Mouse (Mus musculus) CH12F3 (cell line): Measurements from ENCODE around the gene Col6a4.

Source experiments
- in situ Hi-C: fragments of 300-500 bp; cut with MboI; formaldehyde crosslinking; loops from 2 replicates; pipeline ENCODE4 v1.14.3; 2020; ENCODE audit warnings: low sequenced_read_pairs

Col6a4 gene

DNA sequence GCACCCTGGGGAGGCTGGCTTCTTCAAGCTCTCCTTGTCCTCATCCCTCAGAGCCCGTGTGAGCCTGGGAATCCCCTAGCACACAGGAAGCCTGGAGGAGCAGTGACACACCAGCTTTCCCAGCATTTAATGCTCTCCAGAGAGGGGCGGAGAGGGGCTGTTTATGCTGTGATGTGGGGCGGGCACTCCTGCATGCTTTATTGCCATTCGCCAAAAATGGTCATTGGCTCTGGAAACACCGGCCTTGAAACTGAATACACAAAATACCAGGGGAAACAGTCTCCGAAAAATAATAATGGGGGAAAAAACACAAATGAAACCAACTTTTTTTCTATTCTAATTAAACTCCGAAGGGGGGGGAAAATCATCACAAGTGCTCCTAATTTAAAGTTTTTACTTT lies at the start of gene Col6a4:
Gene Col6a4, minus strand, starts transcription at position 101 of the 400 bp plus-strand sequence.
- in situ Hi-C loops, result no loop called here

DNA sequence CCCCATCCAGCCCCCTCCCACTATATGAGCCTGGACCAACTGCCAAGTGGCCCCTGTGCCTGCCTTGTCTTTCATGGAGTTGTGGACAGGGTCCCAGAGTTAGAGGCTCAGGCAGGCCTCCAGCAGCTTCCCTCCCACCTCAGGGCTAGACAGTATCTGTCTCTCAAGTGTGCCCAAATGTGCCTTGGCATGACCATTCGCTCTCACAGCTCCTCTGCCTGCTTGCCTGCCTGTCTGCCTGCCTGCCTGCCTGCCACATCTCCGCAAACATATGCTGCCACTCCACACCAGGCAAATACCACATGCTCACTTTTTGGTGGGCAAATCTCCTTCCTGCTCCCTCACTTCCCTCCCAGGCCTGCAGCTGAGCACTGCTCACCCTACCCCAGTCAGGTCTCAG lies 49.0 kb upstream of the Col6a4 start:
- in situ Hi-C loops, result no loop called here

DNA sequence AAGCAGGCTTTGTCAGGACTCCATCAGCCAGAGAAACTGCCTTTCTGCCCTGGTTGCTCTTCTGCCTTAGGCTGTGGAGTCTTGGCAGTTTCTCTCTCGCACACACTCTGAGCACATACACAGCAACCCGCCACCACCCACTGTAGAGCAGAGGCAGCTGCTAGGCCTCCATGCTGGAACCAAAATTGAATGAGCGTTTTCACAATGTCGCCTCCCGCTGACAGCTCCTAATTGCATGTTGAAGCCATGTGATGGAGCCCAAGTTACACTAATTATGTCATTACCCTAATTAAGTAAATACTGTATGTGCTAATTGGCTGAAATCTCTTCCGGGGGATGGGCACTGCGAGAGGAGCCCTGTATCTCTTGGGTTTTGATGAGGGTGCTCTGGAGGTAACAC lies 47.6 kb upstream of the Col6a4 start:
- in situ Hi-C loops, result no loop called here

DNA sequence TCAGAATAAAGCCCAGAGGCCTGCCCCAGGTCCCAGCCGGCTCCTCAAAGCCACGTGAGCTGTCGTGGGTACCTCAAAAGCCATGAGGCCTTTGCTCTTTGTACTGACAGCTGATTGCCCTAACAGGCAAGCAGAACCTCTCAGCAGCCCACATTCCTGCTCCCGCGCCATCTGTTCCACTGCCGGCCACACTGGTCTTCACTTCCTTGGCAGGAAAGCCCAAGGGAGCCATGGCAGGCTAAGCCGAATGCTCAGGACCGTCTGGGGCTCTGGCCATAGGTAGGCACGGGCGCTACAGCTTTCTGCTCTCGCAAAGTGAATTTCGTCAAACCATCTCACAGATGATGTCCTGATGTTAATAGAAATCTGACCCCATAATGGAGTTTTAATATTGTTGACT lies 45.4 kb upstream of the Col6a4 start:
- in situ Hi-C loops, result no loop called here

DNA sequence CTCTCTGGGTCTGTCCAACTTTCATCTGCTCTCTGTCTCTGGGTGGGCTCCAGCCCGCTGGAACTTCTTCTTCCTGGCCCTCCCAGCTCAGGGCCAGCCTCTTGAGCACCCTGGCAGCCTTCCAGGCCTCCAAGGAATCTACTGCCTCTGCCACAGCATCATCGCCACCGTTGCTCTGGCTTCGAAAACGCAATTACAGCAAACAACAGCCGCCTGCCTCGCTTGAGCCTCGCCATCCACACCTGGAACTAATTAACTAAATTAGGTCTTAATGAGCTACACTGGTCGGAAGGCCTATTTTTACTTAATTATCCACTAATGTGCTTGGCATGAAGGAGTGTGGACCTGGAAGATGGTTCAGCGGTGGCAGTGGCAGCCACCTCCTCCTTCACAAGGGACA lies 43.2 kb upstream of the Col6a4 start:
- in situ Hi-C loops, result no loop called here

DNA sequence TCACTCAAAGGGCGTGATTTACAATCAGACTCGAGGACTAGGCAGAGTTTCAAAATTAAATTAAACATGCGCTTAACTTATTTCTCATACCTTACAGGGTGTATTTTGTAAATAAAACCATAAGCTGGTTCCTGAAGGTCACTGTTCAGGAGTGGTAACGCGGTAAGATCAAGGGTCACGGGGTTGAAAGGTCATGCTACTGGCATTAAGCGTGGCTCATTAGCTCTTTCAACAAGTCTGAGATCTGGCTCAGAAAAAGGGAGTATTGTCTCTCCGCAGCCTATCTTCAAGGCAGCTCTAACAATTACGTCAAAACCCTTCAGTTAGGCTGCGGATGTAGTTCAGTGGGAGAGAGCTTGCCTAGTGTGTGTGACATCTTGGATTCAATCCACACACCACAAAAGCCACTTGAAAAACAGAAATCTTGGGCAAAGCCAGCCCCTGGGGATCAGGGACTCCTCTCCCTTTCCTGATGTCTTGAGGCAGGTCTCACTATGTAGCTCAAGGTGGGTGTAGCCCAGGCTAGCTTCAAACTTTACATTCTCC lies 41.2 kb upstream of the Col6a4 start:
- in situ Hi-C loops, result no loop called here

DNA sequence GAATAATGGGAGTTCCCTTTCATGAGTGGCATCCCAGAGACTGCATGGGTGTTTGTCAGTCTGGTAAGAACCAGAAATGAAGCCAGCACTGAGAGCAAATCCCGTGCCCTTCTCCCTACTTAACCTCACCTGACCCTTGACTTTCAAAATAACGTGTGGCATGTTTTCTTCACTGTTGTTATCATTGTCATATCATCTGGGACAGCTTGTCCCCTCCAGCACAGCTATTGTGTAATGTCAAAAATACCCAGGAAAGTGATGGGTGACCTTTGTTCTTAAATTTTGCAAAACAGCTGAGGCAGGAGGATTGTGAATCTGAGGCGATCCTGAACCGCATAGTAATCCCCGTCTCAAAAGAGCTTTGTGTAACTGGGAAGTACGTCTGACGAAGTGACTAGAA lies 33.7 kb upstream of the Col6a4 start:
- in situ Hi-C loops, result no loop called here

DNA sequence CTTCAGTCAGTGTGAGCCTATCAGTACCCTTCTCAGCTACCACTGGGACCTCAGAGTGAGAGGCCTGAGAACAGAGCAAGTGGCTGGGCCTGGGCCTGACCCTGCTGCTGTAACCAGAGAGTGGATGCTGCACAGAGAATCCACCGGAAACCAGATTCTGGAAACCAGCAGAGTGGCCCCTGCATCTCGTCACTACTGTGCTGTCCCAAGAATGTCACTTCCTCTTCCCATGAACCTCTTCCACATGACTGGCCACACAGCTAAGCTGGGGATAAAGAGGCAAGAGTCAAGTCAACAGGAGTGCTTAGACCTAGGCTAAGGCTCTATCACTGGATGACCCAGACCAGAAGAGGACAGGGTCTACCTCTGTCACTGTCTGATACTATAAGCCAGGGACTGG lies 32.5 kb upstream of the Col6a4 start:
- in situ Hi-C loops, result no loop called here

DNA sequence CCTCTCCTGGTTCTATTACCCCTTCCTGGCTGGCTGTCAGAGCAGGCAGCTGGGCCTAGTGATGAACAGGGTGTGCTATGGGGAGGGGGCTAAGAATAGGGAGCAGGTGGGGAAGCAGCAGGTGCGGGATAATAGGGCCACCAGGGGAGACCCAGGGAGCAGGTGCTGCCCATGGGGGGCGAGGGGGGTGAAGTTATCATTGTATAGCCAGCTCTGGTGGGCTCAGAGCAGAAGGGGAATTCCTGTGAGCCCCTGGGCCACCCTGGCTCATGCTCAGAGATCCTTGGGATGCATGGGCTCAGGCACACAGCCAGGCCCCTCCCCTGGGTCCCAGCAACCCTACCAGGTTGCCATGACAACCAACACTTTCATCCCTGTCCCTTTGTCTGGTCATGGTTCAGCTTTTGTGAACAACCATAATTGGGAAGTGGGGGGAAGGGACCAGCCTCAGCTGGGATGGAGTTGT lies 30.2 kb upstream of the Col6a4 start:
- in situ Hi-C loops, result no loop called here

DNA sequence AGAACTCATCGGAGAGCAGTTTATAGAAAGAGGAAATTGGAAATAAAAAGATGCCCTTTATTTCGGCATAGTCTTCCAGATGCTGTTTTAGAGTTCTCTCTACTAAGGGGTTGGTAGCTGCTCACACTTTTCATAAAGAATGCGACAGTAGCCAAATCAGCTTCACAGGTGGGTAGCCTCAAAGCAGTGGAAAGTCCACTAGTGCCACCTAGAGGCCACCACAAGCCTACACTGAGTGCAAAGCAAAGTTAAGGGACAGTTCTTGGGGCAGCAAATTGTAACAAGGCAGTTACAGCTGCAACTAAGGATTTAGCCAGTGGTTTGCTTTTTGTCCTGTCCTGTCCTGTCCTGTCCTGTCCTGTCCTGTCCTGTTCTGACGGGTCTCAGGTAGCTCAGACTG lies 27.0 kb upstream of the Col6a4 start:
- in situ Hi-C loops, result no loop called here

DNA sequence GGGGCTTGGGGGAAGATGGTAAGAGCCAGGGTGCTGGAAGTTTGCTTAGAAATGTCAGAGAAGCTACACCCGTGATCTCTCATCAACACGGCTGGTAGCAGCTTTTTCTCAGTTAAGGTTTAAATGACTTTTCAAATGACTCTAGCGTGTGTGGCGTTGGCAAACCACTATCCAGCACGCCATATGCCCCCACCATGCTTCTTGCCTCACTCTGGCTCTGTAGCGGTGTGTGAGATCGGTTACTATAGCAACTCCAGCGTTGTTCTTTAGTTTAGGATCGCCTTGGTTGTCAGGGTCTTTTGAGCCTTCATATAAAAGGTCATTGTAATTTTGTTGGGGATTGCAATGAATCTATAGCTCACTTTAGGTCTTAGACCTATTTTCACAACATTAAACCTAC lies 22.5 kb upstream of the Col6a4 start:
- in situ Hi-C loops, result no loop called here

DNA sequence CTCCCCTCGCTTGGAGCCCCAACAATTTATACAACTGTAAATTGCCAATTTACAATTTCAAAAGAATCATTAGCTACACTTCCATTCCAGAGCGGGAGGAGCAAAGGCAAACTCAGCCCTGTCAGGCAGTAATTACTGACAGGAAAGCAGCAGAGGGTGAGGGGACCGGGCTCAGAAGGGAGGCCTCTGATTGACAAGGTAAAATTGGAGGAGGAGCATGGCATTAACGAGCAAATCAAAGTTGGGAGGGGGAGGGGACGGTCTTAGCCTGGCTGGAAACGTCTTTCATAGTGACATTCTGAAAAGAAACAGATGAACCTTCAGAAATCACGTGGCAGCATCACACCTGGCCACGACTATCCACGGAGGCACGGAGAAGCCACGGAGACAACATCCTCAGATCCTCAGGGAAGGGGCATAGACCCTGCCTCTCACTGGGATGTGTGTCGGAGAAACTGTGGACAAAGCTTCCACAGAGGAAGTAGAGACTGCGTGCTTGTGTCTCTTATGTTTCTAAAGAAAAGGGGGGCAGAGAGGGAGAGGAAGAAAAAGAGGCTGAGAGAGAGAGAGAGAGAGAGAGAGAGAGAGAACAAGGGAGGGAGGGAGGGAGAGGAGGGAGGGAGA lies 19.3 kb upstream of the Col6a4 start:
- in situ Hi-C loops, result no loop called here

DNA sequence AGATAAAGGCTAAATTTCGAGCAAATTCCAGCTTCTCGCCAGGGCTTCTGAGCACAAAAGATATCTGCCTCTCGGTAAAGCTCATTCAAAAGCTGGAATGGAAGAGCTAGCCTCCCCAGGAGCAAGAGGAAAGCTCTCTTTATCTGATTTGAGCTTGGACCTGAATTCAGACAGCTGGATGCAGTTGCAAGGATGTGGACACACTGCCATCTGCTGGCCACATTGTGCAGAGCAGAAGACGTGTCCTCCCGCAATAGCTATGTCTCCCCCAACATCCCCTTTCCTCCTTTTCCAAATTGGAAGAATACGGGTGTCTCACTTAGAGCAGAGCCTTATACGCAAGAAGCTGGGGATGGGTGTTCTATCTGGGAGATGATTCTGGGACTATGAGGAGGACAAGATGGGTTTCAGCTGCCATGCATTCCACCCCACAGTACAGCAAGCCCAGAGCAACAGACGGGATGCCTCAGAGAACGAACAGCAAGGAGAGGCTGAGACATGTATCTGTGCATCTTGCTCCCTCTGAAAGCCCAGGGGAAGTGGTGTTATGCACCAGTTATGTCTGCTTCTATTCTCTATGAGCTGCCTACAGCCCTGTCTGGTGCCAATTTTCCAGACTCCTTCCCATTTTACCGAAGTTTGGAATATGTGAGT lies 16.3 kb upstream of the Col6a4 start:
- in situ Hi-C loops, result no loop called here

DNA sequence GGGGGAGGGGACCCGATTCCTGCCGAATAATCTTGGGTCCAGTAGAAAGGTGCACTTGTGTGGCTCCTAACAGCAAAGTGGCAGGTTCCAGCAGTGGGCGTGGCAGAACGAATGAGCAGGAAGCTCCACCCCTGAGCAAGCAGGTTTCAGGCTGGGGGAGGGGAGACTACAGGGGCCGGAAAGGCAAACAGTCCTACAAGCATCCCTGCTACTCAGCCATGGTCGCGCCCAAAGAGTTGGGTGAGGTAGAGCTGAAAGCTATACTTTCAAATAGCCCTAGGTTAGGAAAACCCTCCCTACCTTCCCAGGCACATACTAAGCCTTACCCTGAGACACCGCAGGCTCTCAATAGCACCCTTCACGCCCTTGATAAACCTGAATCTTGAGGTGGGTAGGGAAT lies 9.7 kb upstream of the Col6a4 start:
- in situ Hi-C loops, result no loop called here

DNA sequence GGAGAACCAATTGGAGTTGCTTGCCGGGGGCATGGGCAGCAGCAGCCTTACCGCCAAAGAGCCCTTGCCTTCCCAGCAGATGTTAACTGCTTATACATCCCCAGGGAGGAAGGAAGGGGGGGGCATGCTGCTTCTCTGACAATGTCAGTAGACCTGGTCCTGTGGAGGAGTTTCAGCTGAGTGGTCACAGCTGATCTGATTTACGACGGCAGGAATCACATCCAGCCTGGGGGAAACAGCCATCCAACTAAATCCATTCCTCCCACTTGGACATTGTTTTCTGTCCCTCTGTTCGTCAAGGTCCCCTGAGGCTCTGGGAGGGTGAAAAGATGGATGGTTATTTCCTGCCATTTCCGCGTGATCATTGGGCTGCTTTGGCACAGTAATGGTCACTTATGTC lies 7.8 kb upstream of the Col6a4 start:
- in situ Hi-C loops, result no loop called here

DNA sequence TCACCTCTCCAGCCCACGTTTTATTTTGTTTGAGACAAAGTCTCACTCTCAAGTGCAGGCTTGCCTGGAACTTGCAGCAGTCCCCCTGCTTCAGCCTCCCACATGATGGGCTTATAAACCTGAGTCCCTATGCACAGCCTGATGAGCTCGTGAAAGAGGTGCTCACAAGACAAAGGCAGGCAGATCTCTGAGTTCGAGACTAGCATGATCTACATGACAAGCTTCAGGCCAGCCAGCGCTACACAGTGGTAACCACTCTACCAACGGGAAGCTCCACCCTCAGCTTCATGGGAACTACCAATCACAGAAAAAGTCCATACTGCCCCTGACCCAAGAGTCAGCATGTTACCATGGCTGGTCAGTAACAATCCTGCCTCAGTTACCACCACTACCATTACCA lies 4.6 kb upstream of the Col6a4 start:
- in situ Hi-C loops, result no loop called here

DNA sequence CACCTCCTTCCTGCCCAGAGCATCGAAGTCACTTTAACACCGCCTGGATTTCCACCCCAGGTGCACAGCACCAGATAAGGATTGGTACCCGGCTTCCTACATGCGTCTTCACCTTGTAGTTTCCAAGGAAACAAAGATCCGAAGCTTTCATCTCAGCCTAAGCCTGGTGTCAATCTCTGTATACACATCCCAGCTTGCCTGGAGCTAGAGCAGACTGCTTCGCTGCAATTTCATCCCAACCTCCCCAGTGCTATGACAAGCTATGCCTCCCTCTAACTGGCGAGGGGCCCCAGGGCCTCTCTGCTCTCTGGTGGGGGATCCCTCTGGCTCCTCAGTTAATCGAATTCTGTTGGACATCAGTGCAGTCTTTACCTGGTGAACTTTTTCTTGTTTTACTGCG lies 3.7 kb upstream of the Col6a4 start:
- in situ Hi-C loops, result no loop called here

DNA sequence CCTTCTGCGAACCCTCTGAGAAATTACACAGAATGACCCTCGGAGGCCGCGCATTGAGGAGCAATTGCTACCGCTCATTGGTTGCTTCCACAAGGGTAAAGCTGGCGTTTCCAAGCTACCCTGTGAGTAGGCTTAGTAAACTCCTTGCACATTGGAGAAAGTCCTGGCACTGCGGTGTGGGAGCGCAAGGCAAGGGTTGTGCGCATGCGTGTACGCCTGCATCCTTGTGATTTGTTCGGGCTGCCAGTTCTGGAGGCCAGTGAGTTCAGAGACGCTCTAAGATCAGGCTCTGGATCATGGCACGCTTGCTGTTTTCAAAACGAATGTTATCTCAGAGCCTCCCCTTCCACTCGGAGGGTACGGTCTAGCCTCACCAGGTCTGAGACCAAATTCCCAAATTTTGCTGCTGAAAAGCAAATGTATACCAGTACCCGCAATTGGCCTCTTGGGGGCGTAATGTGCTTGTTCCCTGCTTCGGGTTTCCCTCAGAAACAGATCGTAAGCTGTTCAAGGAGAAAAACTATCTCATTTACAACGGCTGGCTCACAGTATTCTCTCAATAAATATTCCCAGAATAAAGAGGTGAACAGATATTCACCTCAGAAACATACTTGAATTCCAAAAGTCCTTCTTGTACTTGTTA lies 2.9 kb upstream of the Col6a4 start:
- in situ Hi-C loops, result no loop called here

DNA sequence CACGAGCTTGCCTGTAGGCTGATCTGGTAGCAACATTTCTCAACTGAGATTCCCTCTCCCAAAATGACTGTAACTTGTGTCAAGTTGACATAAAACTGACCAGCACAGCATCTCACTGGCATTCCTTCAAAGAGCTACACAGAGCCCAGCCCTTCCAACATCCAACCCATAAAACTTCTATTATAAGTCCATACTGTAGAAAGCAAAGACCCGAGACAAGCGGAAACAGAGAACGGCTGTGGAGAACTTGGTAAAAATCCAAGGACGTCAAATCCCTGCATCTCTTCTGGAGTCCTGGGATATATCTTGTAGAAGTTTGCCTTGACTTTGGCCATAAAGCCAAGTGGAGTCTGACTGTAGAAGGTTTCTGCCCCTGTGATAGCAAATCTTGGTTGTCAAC lies 15.1 kb downstream of the Col6a4 start:
- in situ Hi-C loops, result no loop called here

DNA sequence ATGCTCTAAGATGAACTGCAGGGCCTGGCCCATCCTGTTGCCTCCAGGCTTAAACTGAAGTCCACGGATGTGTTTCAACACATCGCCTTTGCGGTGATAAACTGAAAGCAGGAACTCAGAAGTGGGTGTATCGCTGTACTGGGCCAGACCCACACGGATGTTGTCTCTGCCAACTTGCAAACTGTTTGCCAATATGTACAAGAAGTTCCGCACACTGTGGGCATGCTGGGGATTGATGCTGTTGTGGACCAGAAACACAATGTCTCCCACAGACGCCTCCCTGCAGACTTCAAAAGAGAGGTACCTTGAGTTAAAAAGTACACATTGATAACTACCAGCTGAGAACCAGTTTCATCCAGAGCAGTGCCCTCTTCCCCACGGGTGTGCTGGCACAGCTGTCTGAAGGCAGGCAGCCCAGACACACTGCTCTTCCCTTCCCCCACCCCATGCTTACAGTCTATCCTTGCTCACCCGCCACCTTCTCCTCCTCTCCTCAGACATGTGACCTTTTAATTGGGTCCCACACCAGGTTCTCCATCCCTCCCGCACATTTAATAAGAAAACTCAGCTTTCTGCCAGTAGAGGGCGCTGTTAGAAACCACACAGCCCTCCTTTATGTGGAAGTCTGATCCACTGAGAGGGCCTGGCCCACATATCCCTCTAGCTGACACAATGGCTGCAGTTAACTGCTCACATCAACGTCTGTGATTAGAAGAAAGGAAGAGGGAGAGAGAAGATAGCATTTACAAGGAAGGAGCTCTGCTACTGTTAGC lies 16.1 kb downstream of the Col6a4 start:
- in situ Hi-C loops, result no loop called here

DNA sequence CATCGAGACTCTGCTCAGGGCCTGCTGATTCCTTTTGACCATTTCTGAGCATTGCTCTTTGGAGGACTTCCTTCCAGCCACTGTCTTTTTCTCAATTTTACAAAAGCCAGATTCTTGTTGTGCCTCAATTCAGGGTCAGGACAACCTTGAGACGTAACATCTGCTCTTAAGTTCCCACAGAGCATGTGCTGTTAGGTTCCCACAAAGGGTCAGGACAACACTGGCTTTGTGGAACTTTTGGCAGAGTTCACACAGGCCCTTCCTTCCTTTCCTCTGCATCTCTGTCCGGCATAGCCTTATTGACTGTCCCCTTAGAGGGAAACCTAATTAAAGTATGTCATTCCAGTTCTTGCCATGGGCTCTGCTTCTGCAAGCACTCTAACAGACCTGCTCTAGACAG lies 18.6 kb downstream of the Col6a4 start:
- in situ Hi-C loops, result no loop called here
